Mouse (Mus musculus) c-Kit-positive CD71-negative TER-119-negative erythroid progenitor cells, embryonic 14.5 days (primary cell): ENCODE measurements around the gene Mbnl1.
A peak's percentile ranks its signal among the peaks of the same experiment; 100 is the strongest.
"Not testable (repeated sequence)": the region's sequence is repeated elsewhere in the genome, so short reads cannot be mapped to it uniquely, and the experiment has no call there.

Experiments used
- DNase-seq: peaks from one replicate; pipeline ENCODE4 v3.0.0-alpha.2; 2013; ENCODE audit warnings: low read depth

The Mbnl1 gene

DNA sequence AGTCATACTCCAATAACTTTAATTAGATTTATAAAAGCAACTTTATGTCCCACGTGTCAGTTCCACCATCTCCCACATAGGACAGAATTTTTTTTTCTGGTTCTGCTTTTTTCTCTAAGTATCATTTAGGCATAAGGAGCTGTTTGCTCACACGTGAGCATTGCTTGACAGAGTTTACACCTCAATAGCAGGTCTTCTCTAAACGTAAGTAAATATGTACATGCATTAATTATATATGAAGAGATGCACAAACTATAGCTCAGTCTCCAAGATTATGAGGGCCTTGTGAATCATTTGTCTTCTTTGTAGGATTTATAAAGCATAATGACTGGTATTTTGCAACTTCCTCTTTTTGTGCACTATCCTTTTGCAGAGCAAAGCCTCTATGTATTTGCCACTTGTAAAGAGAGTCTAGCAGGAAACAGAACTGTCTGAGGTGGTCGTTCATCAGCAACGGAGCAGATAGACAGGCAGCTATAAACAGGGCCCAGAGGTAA, at the start of gene Mbnl1:
Gene Mbnl1 (plus strand): TSS at position 150 of the 497 bp plus-strand sequence.
- peak; percentile 60 for DNase-seq

DNA sequence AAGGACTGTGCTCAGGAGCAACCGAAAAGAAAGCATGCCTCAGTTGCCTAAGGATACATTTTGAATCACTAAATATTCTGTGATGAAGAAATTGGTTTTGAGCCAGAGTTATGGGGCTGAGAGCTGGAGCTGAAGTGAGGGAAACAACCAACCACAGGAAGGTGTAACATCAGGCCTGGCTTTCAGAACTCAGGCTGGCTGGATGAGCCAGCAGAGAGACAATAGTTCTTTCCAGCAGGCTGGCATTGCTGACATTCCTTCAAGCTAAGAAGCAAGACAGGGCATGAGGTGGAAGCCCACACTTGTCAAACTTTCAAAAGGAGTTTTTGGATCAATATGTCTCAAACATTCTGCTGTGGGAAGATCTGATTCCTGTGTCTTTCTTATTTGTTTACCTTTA, 48.5 kb upstream of the Mbnl1 start:
- DNase-seq = no peak

DNA sequence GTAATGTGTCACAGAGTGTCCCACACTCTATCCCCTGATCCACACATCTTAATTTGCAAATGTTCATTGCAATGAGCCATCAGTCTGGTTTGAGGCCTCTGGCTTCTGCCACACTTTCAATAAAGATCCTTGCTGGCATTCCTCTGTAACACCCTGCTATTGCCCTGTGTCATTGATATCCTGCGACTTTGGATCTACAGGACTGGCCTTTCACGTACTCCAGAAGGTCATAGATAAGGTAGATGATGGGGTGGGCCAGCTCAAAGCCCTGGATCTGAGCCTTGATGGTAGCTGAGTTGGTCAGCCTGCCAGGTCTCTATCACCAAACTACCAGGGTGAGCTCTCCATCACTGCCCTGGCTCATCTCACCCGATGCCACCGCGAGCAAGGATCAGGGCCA, 43.6 kb upstream of the Mbnl1 start:
- DNase-seq = no peak

DNA sequence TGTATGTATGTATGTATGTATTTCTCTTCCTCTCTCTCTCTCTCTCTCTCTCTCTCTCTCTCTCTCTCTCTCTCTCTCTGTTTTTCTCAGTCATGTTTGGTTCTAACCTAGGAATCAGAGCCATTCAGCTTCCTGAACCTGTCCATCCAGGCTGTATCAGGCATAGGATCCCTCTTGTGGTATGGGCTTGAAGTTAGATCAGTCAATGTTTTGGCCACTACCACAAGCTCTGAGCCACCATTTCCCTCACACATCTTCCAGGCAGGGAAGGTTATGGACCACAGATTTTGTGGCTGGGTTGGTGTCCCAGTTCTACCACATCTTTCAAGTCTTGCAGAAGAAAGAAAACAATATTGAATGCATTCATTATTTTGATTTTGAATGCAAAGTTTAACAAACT, 35.4 kb upstream of the Mbnl1 start:
- DNase-seq = no peak

DNA sequence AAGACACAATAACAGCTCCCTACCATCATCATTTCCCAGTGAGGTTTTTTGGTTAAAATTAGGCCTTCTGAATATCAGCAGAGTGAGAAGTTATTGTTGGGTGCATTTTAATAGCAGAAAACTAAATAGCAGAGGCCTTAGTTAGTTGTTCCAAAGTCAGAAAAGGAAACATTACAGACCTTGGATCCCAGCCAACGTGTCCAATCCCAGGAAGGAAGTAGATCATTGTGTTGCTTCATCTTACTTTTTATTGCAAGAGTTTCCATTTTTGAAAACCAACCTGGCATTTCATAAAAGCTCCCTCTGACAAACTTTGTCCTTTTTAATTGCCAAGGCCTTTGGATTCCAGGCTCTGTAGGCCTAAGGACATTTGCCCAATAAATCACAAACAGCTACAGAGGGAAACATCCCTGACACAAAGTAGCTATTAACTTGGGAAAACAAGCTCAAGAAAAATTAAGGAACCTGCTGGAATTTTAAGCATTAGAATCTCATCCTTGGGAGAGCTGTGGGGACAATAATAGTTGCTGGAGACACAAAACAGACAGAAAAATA, 34.9 kb upstream of the Mbnl1 start:
- DNase-seq = no peak

DNA sequence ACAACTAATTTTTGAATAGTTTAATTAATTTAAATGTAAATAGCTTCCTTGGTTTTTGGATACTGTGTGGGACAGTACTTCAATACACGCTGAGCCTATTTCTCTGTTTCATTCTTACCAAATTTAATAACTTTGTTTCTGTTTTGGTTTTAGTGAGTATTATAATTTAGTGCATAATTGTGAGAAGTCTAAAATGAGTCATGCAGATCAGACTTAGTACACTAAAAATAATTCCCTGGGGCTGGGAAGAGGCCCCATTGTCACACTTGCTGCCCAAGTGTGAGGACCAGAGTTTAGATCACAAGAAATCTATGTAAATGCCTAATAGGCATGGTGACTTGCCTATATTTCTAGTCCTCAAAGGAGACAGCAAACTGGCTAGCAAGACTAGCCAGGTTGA, 33.9 kb upstream of the Mbnl1 start:
- no peak for DNase-seq

DNA sequence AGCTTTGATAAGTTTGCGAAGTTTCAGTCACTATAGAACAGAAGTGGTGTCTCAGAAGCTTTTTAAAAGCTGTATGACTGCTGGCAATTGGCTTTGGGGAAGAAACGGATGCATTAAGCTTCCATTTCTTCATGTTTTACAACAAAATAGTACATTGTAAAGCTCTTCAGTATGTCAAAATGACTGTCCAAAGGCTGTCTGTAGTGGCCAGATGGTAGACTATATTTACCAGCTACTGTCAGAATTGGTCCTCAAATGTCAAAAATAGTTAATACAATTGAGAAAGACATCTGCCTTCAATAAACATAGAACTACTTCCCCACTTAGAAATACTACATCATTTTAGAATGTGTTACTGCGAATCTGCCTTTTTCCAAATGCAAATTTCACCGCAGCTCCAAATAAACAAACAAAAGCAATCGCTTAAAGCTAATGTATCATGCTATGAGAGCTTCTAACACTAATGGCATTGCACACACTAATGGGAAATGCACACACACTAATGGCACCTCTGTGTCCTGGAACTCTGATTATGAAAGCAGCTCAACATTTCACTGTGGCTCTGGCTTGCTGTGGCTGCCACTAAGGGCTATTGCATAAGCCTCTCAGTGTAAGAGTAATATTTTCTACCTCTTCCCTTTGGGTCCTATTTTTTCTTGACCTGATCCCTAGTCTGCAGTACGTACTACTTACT, 10.7 kb upstream of the Mbnl1 start:
- DNase-seq = no peak

DNA sequence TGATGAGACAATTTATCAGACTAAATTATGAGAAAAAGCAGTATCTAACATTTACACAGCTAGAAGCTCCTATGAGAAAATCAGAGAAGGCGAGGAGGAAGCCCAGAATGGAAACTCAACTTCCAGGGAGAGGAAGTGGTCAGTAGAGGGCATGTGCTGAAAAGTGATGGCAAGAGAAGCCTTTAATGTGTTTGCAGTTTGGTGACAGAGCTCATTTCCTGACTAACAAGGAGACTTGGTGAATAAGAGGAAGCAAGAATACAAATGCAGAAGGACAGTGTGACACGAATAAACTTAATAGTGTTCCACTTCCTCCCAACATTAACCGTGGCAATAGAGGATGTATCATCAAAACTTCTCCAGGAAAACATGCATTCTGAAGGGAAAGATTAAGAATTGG, 4.0 kb upstream of the Mbnl1 start:
- not testable (repeated sequence) for DNase-seq

DNA sequence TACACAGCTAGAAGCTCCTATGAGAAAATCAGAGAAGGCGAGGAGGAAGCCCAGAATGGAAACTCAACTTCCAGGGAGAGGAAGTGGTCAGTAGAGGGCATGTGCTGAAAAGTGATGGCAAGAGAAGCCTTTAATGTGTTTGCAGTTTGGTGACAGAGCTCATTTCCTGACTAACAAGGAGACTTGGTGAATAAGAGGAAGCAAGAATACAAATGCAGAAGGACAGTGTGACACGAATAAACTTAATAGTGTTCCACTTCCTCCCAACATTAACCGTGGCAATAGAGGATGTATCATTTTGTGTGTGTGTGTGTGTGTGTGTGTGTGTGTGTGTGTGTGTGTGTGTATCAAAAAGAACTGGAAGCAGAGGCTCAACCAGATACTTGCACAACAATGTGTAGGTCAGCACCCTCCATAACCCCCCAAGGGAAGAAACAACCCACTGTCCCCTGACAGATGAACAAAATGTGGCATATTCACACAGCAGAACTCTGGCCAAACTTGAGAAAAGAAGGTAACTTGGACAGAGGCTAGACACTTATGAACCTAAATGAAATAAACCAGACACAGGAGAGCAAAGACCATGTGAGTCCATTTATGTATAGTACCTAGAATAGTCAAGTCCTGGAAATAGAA, 3.3 kb upstream of the Mbnl1 start:
- DNase-seq = not testable (repeated sequence)

DNA sequence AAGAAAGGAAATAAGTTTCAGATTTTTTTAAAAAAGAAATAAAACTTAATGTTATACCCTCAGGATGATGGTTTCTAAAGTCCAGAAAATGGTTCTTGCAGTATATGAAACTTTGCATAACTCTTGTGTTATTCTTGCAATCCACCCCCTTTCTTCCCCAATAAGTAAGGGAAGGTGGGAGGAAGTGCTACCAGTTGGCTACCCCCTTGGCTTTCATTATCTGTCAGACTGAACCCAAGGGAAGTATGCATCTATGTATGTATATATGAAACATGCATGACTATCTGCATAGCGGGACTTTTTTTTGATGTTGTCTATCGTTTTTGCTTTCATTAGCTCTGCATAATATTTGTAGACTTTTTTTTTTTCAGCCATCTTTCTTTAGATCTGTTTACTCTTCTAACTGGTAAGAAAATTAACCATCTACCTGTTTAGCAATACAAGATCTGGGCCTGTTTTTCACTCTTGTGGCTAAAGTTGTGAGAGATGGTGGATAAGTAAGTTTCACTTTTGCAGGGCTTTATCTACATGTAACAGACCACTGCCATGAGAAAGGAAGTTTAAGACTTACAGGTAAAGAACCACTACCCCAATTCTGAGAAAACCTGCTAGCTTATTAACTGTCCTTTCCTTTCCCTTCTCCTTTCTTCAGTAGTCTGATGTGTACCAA, 484 bp upstream of the Mbnl1 start:
- no peak for DNase-seq

DNA sequence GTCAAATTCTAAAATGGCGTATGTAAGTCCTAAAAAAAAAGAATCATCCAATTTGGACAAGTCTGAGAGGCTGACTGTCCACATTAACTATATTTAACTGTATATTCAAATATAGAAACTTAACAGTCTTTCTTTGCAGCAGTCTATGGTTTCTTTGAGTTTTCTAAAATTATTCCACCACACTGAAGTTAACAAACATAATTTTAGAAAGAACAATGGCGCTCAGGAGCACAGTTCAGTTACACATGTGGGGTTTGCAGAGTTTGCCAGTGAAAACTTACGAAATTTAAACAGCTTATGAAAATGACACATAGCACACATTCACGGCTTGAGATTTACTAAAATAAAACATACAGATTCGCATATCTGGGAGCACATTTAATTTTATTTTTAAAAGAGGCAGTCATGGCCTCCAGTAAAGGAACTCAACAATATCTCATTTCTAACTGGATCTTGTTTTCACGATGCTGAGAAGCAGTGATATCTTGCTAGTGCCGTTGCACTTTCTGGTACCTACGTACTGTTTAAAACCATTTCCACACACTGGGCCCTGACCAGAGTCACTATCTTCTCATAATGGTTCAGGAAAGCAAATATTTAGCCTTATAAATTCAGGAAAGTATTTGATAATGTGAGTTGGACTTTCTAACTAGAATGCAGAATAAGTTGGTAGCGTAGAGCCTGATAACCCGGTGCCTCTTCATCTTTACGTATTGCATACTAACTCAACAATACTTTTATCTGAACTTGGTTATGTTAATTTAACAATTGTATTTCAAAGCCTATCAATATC, 1.4 kb downstream of the Mbnl1 start:
- DNase-seq = no peak

DNA sequence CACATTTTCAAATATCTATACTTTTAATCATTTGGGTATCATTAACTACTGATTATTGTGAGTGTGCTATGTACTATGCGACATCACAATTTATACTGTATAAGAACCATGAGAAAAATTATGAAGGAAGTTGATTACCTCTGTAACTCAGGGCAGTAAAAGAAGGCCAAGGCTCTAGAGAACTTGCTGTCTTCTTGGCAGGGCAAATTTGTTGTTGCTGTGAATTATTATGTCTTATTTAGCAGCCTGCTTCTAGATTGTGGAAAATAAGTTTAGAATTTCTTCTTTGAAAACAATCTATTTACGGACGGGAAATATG, 2.0 kb downstream of the Mbnl1 start:
- no peak for DNase-seq

DNA sequence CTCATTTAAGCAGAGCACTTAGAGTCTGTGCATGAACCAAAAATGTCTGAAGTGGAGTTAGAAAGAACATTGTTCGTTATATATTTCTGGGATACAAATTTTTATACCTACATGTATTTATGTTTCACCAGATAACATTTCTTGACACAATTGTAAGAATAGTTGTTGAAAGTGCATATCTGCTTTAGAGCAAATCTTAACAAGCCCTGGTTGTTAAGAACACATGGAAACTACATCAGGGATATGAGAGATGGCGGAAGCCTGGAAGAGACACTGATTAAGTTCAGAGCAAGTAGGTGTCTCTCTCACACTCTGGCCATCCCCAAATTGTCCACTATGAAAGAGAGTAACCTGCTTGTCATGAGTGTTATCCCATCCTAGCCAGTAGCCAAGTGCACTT, 2.4 kb downstream of the Mbnl1 start:
- no peak for DNase-seq

DNA sequence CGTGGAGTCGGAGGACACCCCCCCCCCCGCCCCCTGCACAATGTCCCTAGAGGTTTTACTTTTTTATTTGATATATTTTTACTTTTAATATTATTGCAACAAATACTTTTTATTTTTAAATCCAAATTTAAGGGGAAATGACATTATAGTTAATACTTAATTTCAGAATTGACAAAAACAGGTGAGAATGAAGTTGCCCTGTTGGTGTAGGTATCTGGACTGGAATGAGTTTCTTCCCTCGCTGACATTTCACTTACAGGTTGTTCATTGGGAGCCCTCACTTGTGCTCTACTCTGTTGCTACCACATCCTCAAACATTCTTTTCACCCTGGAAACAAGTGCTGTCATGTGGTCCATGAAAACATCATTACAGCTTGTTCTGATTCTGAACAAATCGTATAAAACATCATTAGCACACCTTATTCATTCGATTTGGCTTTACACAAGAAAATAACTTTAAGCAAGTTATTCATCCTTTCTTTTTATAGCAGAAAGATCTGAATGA, 4.2 kb downstream of the Mbnl1 start:
- no peak for DNase-seq

DNA sequence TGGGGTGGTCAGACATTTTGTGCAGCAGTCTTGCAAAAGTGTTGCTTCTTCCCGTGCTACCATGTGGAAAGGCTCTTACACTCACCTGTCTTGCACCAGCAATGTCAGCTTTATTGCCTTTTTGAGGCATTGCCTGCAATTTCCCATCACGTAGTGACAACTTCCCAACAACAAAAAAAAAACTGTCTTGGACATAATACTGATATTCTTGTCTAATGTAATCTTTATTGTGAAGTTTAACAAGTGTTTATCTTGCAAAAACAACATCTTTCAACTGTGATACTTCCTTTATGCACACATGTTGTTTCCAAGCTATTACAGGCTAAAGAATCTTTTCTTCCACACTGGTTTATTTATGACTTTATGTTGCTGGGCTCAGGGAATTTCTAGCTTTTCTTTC, 5.8 kb downstream of the Mbnl1 start:
- no peak for DNase-seq

DNA sequence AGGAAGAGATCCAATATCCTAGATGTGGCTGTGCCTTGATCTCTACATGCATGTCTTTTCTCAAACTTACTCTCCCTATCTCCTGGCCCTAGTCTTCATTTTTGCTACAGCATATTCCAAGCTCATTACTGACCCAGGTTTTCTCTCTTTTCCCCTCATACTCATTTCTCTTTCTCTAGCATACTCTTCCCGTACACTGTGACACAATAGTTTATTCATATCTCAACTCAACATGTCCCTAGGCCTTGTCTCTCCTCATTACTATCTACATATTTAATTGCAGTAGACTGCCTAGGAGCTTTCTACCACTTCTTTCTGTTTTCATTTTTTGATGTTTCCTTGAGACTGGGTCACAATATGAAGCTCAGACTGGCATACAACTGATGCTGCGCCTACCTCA, 8.1 kb downstream of the Mbnl1 start:
- DNase-seq = no peak

DNA sequence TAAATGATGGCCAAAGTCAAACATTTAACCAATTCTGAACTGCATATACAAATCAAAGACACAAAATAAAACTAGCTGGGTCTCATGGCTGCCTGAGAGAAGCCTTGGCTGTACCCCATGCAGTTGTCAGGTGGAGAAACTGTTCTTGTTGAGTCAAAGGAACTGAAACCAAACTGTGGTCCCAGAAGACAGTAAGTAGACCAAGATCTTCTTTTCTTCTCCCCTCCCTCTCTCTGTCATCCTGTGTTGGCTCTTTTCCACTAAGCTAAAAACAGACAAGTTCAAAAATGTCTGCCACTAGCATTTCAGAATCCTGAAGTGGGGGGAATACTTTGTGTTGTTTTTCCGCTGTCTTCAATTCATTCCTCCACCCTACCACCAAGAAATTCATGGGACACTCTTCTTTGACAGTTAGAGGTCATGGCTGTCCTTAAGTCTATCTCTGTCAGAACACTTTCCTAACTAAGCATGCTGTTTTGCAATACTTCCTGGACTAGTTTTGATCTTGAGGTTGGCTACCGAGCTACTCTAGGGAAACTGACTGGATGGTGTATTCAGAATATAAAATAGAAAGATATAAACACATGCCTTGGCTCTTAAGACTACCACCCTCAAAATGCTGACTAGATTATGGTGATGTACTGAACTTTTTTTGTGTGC, 9.2 kb downstream of the Mbnl1 start:
- DNase-seq = no peak

DNA sequence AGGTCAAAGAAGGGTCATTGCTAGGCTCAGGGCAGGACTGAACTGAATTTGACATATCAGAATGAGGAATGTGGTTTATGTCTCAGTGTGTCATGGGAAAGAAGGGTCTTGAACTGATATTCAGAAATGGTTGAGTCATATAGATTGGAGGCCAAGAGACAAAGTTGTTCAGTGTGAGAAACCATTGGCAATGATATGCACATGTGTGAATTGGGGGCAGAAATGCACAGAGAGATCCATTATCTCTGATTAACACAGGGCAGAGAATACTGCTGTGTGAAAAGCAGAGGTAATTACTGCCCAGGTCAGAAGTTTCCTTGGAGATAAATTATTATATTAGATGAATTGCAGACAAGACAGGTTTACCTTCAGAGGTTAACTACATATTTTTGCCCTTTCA, 10.7 kb downstream of the Mbnl1 start:
- no peak for DNase-seq

DNA sequence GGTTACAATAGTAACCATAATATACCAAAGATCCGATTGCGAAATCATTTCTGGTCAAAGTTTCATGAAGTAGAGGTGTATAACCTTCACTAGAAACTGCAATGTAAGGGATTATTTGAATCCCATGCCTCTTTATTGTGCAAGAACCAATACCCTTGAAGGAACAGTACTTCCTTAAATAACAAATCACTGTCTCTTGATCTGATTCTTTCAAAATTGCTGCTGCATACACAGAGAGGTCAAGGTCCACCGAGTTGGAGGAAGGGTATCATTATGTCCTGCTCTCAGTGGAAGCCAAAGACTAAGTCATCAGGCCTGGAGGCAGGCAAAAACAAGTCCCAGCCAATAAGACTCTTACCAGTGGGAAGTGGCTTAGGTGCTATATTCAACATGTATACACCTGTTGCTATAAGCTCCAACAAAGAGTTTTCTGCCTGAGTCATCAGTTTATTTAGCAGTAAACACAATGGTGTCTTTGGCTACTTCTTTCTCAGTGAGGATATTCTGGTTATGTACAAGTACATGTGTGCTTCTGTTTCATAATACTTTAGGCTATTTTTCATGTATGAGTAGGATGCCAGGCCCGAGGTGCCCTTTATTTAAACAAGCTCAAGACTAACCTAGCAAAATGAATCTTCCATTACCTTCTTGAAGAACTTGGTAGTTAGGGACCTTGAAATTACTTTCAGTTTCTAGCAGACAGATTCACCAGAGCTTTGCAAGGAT, 13.5 kb downstream of the Mbnl1 start:
- DNase-seq = no peak

DNA sequence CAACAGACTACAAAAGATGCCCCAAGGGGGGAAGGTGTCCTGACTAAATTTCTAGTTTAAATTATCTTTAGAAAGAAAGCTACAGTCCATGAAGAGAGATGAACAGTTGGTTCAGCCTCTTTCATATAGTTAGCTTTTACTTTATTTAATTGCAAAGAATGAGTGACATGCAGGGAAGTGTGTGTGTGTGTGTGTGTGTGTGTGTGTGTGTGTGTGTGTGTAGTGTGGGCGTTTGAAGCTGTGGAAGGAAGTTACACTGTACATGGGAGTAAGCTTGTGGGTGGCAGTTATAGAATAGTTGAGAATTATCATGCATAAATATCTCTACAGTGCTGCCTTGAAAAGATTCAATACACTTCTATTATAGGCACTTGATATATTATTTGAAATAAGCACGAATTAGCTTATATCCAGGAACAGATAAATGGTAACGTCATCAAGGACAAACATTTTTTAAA, 14.1 kb downstream of the Mbnl1 start:
- DNase-seq = no peak

DNA sequence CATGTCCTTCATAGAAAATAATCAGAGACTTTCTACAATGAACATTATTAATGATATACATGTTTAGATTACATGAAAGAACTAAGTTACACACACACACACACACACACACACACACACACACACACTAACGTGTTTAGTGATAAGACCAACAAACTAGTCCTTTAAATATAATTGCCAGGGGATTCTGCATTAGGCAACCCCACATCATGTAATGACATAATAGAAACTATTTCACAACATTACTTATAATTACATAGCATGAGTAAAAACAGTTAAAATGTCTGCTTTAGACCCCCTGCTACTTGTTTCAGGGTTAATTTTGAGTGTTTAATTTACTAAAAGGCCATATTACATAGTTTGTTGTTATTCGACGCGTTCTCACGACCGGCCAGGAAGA, 16.9 kb downstream of the Mbnl1 start:
- no peak for DNase-seq
